Mouse (Mus musculus) E14TG2a.4 (cell line): ENCODE data around the gene Anxa11.
A peak's percentile ranks its signal among the peaks of the same experiment; 100 is the strongest.

Experiments used
- H3K27me3 ChIP-seq: 2 replicates; pipeline ENCODE4 v1.6.1; 2014; ENCODE audit warnings: low read length, control low read depth; ENCODE audit not compliant: insufficient read depth
- H3K36me3 ChIP-seq: 2 replicates; pipeline ENCODE4 v1.6.1; 2014; ENCODE audit warnings: low read length, control low read depth; ENCODE audit not compliant: insufficient read depth
- H3K4me1 ChIP-seq: replicated peaks from 2 replicates; pipeline ENCODE4 v1.6.1; 2014; ENCODE audit warnings: low read depth, low read length, control low read depth
- H3K4me3 ChIP-seq: replicated peaks from 2 replicates; pipeline ENCODE4 v1.5.1; 2014; ENCODE audit warnings: mild to moderate bottlenecking, low read length
- H3K9me3 ChIP-seq: 2 replicates; pipeline ENCODE4 v1.6.1; 2014; ENCODE audit warnings: low read length, control low read depth
- CTCF ChIP-seq: conservative IDR thresholded peaks from 2 replicates; pipeline ENCODE4 v1.5.1; 2014; ENCODE audit warnings: low read length
- NANOG ChIP-seq: IDR thresholded peaks from 2 replicates; pipeline ENCODE4 v1.6.1; 2014; ENCODE audit warnings: borderline replicate concordance, low read length, mixed read lengths
- POU5F1 ChIP-seq: IDR thresholded peaks from 2 replicates; pipeline ENCODE4 v1.6.1; 2014; ENCODE audit warnings: low read length, borderline replicate concordance

The Anxa11 gene

DNA sequence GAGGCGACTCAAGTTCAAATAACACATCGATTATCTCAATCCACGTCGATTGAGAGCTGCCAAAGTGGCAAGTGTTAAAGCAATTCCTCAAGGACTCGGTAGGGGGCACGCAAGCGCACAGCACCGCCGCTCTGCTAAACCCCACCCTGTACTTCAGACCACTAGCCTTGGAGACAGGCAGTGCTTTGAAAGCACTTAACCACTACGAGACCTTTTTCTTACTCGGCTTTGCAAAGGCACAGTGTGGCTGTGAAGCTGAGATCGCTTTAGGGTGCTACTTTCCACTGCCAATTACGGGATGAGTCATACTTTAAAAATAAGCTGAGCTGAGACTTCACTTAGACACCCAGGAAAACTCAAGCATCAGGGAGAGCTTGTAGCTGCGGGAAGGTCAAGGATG is 9.7 kb upstream of the Anxa11 start:
- no peak for TF ChIP-seq POU5F1
- TF ChIP-seq CTCF, result peak; percentile 80
- no peaks in the 10 kb centered on the region for H3K36me3 ChIP-seq
- H3K9me3 ChIP-seq, result peaks cover 10% of the 10 kb centered on the region
- H3K4me1 ChIP-seq, result peaks cover 50% of the 10 kb centered on the region
- H3K27me3 ChIP-seq, result no peaks in the 10 kb centered on the region
- peak overlapping the region; percentile 32; the same call in 1 of the 2 replicates for H3K4me3 ChIP-seq

DNA sequence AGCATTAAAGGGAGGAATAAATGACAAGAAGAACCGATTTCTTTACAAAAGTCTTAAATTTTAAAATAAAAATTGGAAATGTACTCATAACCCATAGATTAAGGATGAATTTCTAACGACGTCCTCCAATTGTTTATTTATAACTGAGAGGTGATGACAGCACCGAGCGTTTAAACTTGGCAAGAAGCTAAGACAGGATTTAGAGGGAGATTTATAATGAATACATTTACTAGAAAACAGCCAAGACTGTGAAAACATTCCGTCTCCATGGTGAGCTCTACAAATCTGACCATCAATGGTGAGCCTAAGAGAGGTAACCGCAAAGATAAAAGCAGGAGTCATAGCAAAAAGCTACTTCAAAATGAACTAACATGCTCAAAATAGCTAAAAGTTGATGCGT is 3.5 kb upstream of the Anxa11 start:
- Histone ChIP-seq H3K4me3 (no peak overlapping the region), H3K9me3 (peaks cover 5% of the 10 kb centered on the region; the same call in 1 of the 2 replicates), H3K36me3 (no peaks in the 10 kb centered on the region), H3K27me3 (no peaks in the 10 kb centered on the region), H3K4me1 (peaks cover 62% of the 10 kb centered on the region)
- no peak for TF ChIP-seq NANOG
- TF ChIP-seq CTCF, result no peak
- TF ChIP-seq POU5F1, result no peak

DNA sequence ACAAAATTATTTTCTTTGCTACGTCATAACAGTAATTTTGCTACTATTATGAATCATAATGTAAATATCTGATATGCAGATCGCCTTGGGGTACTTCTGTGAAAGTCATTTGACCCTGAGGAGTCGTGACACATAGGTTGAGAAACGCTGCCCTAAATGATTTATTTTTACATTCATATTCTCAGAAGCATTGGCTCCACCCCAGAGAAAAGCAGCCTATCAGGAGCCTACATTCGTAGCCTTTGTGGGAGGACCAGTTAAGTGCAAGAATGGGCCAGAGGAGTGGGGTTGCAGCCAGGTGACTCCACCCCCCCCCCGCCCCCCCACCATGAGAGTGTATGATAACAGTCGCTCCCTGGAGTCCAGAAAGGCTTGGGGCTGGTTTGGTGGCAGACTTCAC is 2.2 kb upstream of the Anxa11 start:
- no peak for TF ChIP-seq NANOG
- TF ChIP-seq CTCF, result no peak
- TF ChIP-seq POU5F1, result no peak
- peaks cover 10% of the 10 kb centered on the region for H3K36me3 ChIP-seq
- H3K4me3 ChIP-seq, result no peak overlapping the region
- H3K27me3 ChIP-seq, result no peaks in the 10 kb centered on the region
- no peaks in the 10 kb centered on the region for H3K9me3 ChIP-seq
- H3K4me1 ChIP-seq, result peaks cover 74% of the 10 kb centered on the region

DNA sequence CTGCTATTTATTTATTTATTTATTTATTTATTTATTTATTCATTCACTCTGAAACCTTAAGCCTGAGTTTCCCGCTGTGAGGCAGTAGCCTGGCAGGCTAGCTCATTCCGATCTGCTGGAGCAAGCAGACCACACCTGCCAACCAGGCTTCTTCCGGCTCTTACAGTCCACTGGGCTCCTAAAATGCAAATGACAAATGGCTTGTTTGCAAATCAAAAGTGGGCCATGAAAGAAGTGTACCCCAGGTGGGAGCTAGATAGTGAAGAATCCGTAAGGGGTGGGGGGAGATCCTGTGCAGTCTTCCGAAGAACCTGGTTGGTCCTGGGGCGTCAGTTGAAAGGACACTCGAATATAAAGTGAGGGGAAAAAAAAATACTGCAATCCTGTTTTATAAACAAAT is 995 bp upstream of the Anxa11 start:
- Histone ChIP-seq H3K27me3 (no peaks in the 10 kb centered on the region), H3K36me3 (peaks cover 21% of the 10 kb centered on the region), H3K9me3 (no peaks in the 10 kb centered on the region), H3K4me1 (peaks cover 75% of the 10 kb centered on the region), H3K4me3 (peak overlapping the region; percentile 95)
- peak; percentile 58; the same call in 1 of the 2 replicates for TF ChIP-seq NANOG
- TF ChIP-seq CTCF, result no peak

DNA sequence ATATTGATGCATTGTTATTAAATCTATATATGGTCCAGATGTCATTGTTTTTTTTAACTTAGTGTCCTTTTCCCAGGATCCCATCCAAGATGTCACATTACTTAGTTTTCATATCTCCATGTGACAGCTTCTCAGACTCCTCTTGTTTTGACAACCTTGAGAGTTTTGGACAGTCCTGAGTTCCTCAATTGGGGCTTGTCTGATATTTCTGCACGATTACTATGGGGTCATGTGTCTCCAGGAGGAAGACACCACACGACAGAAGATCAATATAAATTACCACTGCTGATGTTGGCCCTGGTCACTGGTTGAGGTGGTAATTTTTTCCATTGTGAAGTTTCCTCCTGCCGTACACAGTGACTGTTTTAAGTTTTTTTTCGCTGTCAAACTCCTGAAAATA is 377 bp upstream of the Anxa11 start:
- no peaks in the 10 kb centered on the region for H3K9me3 ChIP-seq
- peaks cover 79% of the 10 kb centered on the region for H3K4me1 ChIP-seq
- H3K36me3 ChIP-seq, result peaks cover 27% of the 10 kb centered on the region
- H3K4me3 ChIP-seq, result peak overlapping the region; percentile 95
- H3K27me3 ChIP-seq, result no peaks in the 10 kb centered on the region
- TF ChIP-seq NANOG, result no peak
- no peak for TF ChIP-seq POU5F1
- no peak for TF ChIP-seq CTCF

DNA sequence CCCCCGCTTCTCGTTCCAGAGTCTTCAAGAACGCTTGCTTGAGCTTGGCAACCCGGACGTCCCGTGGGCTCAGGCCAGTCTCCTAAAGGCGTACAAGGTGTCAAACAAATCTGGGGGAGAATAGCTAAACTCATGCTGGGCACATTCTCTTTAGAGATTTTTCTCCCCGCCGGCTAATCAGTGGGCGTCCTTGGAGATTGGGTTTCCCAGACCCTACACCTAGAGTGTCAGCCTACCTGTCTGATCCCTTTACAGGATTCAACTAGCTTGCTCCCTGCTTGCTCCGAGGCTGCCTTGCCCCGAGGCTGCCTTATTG is 690 bp downstream of the Anxa11 start:
- H3K9me3 ChIP-seq, result no peaks in the 10 kb centered on the region
- H3K27me3 ChIP-seq, result no peaks in the 10 kb centered on the region
- peaks cover 81% of the 10 kb centered on the region for H3K4me1 ChIP-seq
- peak overlapping the region; percentile 95 for H3K4me3 ChIP-seq
- H3K36me3 ChIP-seq, result peaks cover 32% of the 10 kb centered on the region
- TF ChIP-seq POU5F1, result no peak
- no peak for TF ChIP-seq NANOG
- TF ChIP-seq CTCF, result no peak

DNA sequence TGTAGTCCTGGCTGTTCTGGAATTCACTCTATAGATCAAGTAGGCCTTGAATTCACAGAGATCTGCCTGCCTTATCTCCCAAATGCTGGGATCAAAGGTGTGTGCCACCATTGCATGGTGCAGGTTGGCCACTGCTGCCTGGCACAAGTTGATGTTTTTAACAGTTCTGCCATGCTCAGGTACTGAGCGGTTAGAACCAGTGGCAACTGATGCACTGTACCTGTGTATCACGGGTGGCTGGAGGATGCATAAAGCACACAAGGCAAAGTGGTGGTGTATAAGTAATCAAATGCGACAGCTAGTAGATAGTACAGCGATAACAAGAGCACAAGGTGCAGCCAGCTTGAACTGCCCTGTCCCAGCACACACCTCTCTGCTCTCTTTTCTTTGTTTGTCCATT is 2.4 kb downstream of the Anxa11 start:
- Histone ChIP-seq H3K4me1 (peaks cover 84% of the 10 kb centered on the region), H3K36me3 (peaks cover 45% of the 10 kb centered on the region), H3K4me3 (peak overlapping the region; percentile 95), H3K9me3 (no peaks in the 10 kb centered on the region), H3K27me3 (no peaks in the 10 kb centered on the region)
- TF ChIP-seq NANOG (no peak), POU5F1 (no peak), CTCF (no peak)

DNA sequence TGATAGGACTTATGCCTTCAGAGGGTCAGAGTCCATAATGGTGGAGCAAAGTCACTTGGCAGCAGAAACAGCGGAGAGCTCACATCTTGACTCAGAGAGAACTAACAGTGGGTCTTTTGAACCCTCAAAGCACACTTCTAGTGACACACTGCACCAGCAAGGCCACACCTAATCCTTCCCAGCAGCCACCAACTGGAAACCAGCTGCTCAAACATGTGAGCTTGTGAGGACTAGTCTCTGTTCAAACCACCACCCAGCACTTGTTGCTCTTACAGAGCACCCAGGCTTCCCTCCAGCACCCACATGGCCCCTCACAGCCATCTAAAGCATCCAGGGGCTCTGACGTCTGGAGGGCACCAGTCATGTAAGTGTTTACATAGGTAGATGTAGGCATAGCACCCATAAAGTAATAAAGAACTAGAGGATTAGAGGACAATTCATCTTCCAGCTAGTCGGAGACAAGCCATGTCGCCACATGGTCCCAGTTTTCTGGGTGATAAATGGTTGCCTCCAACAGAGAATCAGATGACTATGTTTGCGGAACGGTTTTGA is 4.0 kb downstream of the Anxa11 start:
- peaks cover 86% of the 10 kb centered on the region for H3K4me1 ChIP-seq
- TF ChIP-seq NANOG (no peak), CTCF (no peak), POU5F1 (no peak)
- H3K9me3 ChIP-seq, result no peaks in the 10 kb centered on the region
- H3K4me3 ChIP-seq, result peak overlapping the region; percentile 24; the same call in 1 of the 2 replicates
- H3K27me3 ChIP-seq, result no peaks in the 10 kb centered on the region
- peaks cover 48% of the 10 kb centered on the region for H3K36me3 ChIP-seq

DNA sequence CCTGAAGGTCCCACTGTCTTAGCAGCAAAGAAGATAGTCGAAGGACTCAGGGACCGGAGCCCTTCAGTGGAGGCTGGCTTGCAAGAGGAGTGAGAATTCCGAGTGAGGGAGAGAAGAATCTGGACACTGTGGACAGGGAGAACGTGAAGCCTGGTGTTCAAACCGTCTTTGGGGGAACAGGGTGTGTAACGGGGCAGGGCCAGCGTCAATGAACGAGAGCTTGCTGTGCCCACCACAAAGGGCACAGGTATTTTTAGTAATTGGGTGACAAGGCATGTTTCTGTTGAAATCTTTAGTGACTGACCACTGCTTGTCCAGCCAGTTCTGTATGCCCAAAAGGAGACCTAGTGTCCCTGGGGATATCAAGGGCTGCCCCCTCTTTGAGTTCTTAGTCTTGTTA is 4.6 kb downstream of the Anxa11 start:
- Histone ChIP-seq H3K27me3 (no peaks in the 10 kb centered on the region), H3K36me3 (peaks cover 48% of the 10 kb centered on the region), H3K4me3 (peak overlapping the region; percentile 24; the same call in 1 of the 2 replicates), H3K9me3 (no peaks in the 10 kb centered on the region), H3K4me1 (peaks cover 86% of the 10 kb centered on the region)
- TF ChIP-seq CTCF (no peak), NANOG (no peak), POU5F1 (no peak)
